Mouse (Mus musculus) CH12.LX (cell line): ENCODE data around the gene Gzmg. TPM values are rescaled to one million over a fixed set of nuclear protein-coding genes. Genes with fewer than 3 reads are reported as not detected.
"Not testable (repeated sequence)": the region's sequence is repeated elsewhere in the genome, so short reads cannot be mapped to it uniquely, and the experiment has no call there.

ENCODE experiments used
- DNase-seq: peaks from one replicate; pipeline ENCODE4 v3.0.0-alpha.2; 2013; ENCODE audit errors: extremely low read depth
- H3K27ac ChIP-seq: 2 replicates; pipeline ENCODE4 v1.5.1; 2012; ENCODE audit warnings: low read depth, mild to moderate bottlenecking, control low read depth, moderate library complexity; ENCODE audit not compliant: insufficient read depth
- H3K27me3 ChIP-seq: replicated peaks from 2 replicates; pipeline ENCODE3; 2012; ENCODE audit warnings: inconsistent platforms
- H3K36me3 ChIP-seq, 2 experiments: replicated peaks in 1 of 2; 2 replicates each; pipeline versions ENCODE3 to v1.6.1; 2012; ENCODE audit warnings: inconsistent platforms in 1 of 2, low read length in 1 of 2, mild to moderate bottlenecking in 1 of 2, mixed read lengths in 1 of 2, moderate library complexity in 1 of 2; ENCODE audit not compliant: control insufficient read depth in 1 of 2, insufficient read depth in 1 of 2
- H3K4me1 ChIP-seq, 2 experiments: 2 replicates each; pipeline ENCODE4 v1.6.1; 2012; ENCODE audit warnings: inconsistent platforms in 1 of 2, moderate library complexity in 1 of 2; ENCODE audit not compliant: insufficient read depth in 2 of 2, control insufficient read depth in 1 of 2
- H3K4me2 ChIP-seq: 2 replicates; pipeline ENCODE4 v1.6.1; 2012; ENCODE audit warnings: low read depth, mild to moderate bottlenecking, control low read depth; ENCODE audit not compliant: poor library complexity, insufficient read depth, severe bottlenecking
- H3K4me3 ChIP-seq, 3 experiments: fragments of 150-350 bp in 1 of 3; sonication (generic) in 1 of 3; replicated peaks in 1 of 3; 2 replicates each; pipeline versions ENCODE3 to v1.5.1; 2011 to 2012; ENCODE audit warnings: low read depth in 2 of 3, low read length in 2 of 3, mild to moderate bottlenecking in 2 of 3, moderate library complexity in 2 of 3, control low read depth in 1 of 3, improper control_type of control experiment in 1 of 3, inconsistent platforms in 1 of 3, mixed read lengths in 1 of 3; ENCODE audit not compliant: poor library complexity in 1 of 3
- H3K79me2 ChIP-seq: replicated peaks from 2 replicates; pipeline ENCODE4 v1.6.1; 2012; ENCODE audit warnings: mild to moderate bottlenecking, moderate library complexity; ENCODE audit not compliant: control insufficient read depth, poor library complexity, insufficient read depth, severe bottlenecking; ENCODE audit errors: extremely low read depth
- H3K9ac ChIP-seq: 2 replicates; pipeline ENCODE4 v1.6.1; 2012; ENCODE audit warnings: low read depth, mild to moderate bottlenecking, control low read depth, moderate library complexity; ENCODE audit not compliant: insufficient read depth
- H3K9me3 ChIP-seq: replicated peaks from 2 replicates; pipeline ENCODE3; 2012; ENCODE audit warnings: low read length, inconsistent platforms, mixed read lengths
- CHD2 ChIP-seq: IDR thresholded peaks from 2 replicates; pipeline ENCODE4 v1.6.1; 2011; ENCODE audit warnings: low read length, improper control_type of control experiment
- CTCF ChIP-seq, 2 experiments: IDR thresholded peaks in 1 of 2; conservative IDR thresholded peaks in 1 of 2; 2 replicates each; pipeline ENCODE4 v1.5.1; 2011 to 2012; ENCODE audit warnings: low read depth in 2 of 2, low read length in 2 of 2, improper control_type of control experiment in 1 of 2, inconsistent platforms in 1 of 2, mild to moderate bottlenecking in 1 of 2, moderate library complexity in 1 of 2
- JUND ChIP-seq: conservative IDR thresholded peaks from 2 replicates; pipeline ENCODE4 v1.6.1; 2011; ENCODE audit warnings: low read depth, low read length, improper control_type of control experiment
- MYC ChIP-seq: IDR thresholded peaks from 2 replicates; pipeline ENCODE4 v1.6.1; 2011; ENCODE audit warnings: low read depth, mild to moderate bottlenecking, improper control_type of control experiment, low read length
- RAD21 ChIP-seq: IDR thresholded peaks from 2 replicates; pipeline ENCODE4 v1.6.1; 2011; ENCODE audit warnings: low read depth, mild to moderate bottlenecking, low read length, improper control_type of control experiment, moderate library complexity
- dilution Hi-C: fragments of 300-500 bp; cut with MboI; formaldehyde crosslinking; loops from 2 replicates; pipeline ENCODE4 v1.14.3; 2020; ENCODE audit warnings: low sequenced_read_pairs; ENCODE audit not compliant: extremely low pct_unique_long_range_greater_than_20kb, extremely low pct_ligation_motif_present
- in situ Hi-C: fragments of 300-500 bp; cut with MboI; formaldehyde crosslinking; loops from 3 replicates; pipeline ENCODE4 v1.14.3; 2019; ENCODE audit warnings: low sequenced_read_pairs, low pct_ligation_motif_present, low pct_unique_long_range_greater_than_20kb, mixed read lengths
- polyA plus RNA-seq: library from polyadenylated mRNA; unstranded; fragments of >175 nt; gene quantifications from 2 replicates; pipeline ENCODE4 v1.2.1, GENCODE M21; 2012; ENCODE audit warnings: low read depth; ENCODE audit not compliant: insufficient read length
- total RNA-seq, 2 experiments: library from RNA; depleted of rRNA; stranded (reverse); fragments of 300-350 nt in 1 of 2; fragments of >200 nt in 1 of 2; gene quantifications; 2 replicates each; pipeline ENCODE4 v1.2.3; 2012 to 2014

Gene Gzmg
- total and polyA plus RNA-seq, 3 experiments = not detected

GRCm38 (mm10) chr14:56155340-56155739 is 4.0 kb downstream of the Gzmg start:
- H3K9me3 ChIP-seq = no peaks in the 10 kb centered on the region
- no peak overlapping the region for H3K4me3 ChIP-seq
- in situ Hi-C loops = no loop called here
- peak; percentile 30 for DNase-seq
- H3K4me2 ChIP-seq = no peak overlapping the region
- no peak overlapping the region for H3K27ac ChIP-seq
- TF ChIP-seq RAD21 = peak; percentile 29
- peak; percentile 55 to 66 for TF ChIP-seq CTCF (conservative IDR thresholded peaks at IDR 0.05 in 1 of 2, IDR thresholded peaks at IDR 0.05 in 1 of 2; ENCODE audit: low read depth in 2 of 2, low read length in 2 of 2)
- no peak for TF ChIP-seq JUND
- dilution Hi-C loops = no loop called here
- H3K27me3 ChIP-seq = peaks cover 16% of the 10 kb centered on the region
- no peaks in the 10 kb centered on the region for H3K79me2 ChIP-seq
- no peaks in the 10 kb centered on the region for H3K36me3 ChIP-seq
- no peaks in the 10 kb centered on the region for H3K4me1 ChIP-seq
- no peak overlapping the region for H3K9ac ChIP-seq

GRCm38 (mm10) chr14:56133675-56134074 is 25.7 kb downstream of the Gzmg start:
- H3K79me2 ChIP-seq, dilution Hi-C loops, H3K36me3 ChIP-seq, H3K27ac ChIP-seq, H3K27me3 ChIP-seq, H3K4me2 ChIP-seq, H3K9ac ChIP-seq, H3K4me1 ChIP-seq, in situ Hi-C loops, DNase-seq, H3K9me3 ChIP-seq, H3K4me3 ChIP-seq: not testable (repeated sequence)

GRCm38 (mm10) chr14:56132508-56132907 is 26.9 kb downstream of the Gzmg start, which contains the start of gene Gzmd:
Gzmd (minus strand) TSS chr14:56132608.
- H3K4me3 ChIP-seq, H3K79me2 ChIP-seq, H3K36me3 ChIP-seq, H3K4me1 ChIP-seq, H3K27ac ChIP-seq, H3K9ac ChIP-seq, H3K9me3 ChIP-seq, H3K4me2 ChIP-seq, DNase-seq, in situ Hi-C loops, H3K27me3 ChIP-seq, dilution Hi-C loops: not testable (repeated sequence)

GRCm38 (mm10) chr14:56128341-56128740 is 31.0 kb downstream of the Gzmg start:
- TF ChIP-seq RAD21 (peak; percentile 23), CTCF (conservative IDR thresholded peaks at IDR 0.05 in 1 of 2, IDR thresholded peaks at IDR 0.05 in 1 of 2; ENCODE audit: low read depth in 2 of 2, low read length in 2 of 2) (peak; percentile 44 to 58; a peak in 3 of 4 replicates), MYC (no peak), CHD2 (no peak)
- Histone ChIP-seq H3K9me3 (no peaks in the 10 kb centered on the region), H3K27ac (no peak overlapping the region), H3K79me2 (no peaks in the 10 kb centered on the region), H3K4me2 (no peak overlapping the region), H3K27me3 (peaks cover 1% of the 10 kb centered on the region), H3K4me3 (no peak overlapping the region), H3K9ac (no peak overlapping the region), H3K4me1 (no peaks in the 10 kb centered on the region), H3K36me3 (no peaks in the 10 kb centered on the region)
- in situ Hi-C loops (no loop called here), dilution Hi-C loops (no loop called here)
- DNase-seq = peak; percentile 21
